Mouse (Mus musculus) lung, postnatal 0 days (tissue): ENCODE measurements around the gene Adgrl2.

Experiments used
- CTCF ChIP-seq: IDR thresholded peaks from 2 replicates; pipeline ENCODE4 v1.5.1; 2016; ENCODE audit warnings: antibody characterized with exemption, mild to moderate bottlenecking
- EP300 ChIP-seq: IDR thresholded peaks from 2 replicates; pipeline ENCODE4 v1.6.1; 2016; ENCODE audit warnings: antibody characterized with exemption, mild to moderate bottlenecking, control low read depth

DNA sequence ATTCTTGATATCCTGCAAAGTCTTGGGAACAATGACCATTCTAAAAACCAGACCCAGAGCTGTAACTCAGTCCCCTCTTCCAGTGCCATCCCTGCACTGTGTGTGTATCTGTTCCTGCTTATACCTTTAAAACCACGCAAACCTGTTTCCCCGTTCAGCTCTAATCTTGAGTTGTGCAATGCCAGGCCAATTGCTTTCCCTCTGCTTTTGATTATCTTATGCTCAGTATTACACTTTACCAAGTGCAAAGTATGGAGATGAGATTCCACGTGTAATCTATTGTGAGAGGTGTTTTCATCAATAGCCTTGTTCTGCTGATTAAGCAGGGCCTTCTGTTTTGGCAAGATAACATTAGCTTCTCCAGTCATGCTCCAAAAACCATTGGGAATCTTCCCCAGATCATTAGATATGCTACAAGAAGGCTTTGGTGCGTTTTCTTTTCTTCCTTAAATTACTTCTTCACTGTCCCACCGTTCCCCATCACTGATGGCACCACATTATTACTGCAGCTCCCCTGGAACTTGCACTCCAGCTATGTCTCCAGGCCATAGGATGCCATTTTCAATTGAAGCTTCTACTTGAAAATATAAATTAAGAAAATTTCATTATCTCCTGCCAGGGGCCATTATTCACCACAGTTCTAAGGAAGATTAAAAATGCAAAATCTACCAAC lies 118.4 kb downstream of the Adgrl2 start:
- TF ChIP-seq CTCF (no peak), EP300 (no peak)
